Mouse (Mus musculus) adrenal gland, adult 2 months (tissue): Measurements from ENCODE around the gene Zfp512b. TPM values are rescaled to one million over a fixed set of nuclear protein-coding genes. Genes with fewer than 3 reads are reported as not detected.

Source experiments
- DNase-seq: peaks from one replicate; pipeline ENCODE4 v3.0.0; 2021
- polyA plus RNA-seq: library from polyadenylated mRNA; depleted of rRNA; stranded (reverse); fragments of >200 nt; gene quantifications from 2 replicates; pipeline ENCODE4 v1.2.3, GENCODE M21; 2012
- total RNA-seq, 2 experiments: library from RNA; stranded (reverse); gene quantifications; 2 replicates each; pipeline ENCODE4 v1.2.3; 2021

The Zfp512b gene
- total and polyA plus RNA-seq, 3 experiments, result 40.9 to 72.6 (median 52.7) TPM

DNA sequence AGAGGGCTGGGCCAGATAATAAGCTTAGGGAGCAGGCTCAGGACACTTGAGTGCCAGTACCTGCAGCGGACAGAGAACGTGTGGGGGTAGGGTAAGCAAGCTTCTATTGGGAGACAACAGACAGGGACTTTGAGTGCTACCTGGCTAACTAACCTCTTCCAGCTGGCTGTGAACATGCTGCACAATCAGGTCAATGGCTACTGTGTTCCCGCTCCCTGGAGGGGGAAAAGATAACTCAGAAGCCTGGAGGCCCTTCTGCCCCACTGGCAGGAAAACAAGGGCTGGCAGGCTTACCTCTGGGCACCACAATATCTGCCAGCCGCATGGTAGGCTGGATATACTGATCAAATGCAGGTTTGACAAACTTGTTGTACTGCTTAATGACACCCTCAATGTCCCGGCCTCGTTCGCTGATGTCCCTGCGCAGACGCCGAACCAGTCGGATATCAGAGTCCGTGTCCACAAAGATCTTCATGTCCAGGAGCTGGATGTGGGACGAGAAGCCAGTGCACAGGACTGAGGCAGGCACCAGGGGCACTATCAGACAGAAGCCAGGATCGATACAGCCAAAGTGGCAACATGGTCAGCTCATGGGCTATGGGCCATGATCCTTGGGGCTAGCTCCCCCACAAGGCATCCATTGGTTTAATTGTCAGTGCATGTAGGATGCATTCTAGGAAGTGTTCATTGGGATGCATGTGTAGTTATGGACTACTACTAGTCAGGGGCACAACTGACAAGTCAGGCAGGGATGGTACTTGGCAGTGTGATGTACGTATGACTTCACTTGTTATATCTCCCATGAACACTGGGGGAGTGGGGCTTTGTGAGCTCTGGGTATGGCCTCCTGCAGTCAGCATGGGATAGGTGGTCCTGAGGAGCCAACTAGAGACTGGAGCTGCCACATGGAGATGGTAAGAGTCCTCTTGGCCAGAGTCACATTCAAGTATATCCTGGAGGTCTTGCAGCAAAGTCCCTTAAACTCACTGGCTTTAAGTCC lies 19.4 kb downstream of the Zfp512b start:
- DNase-seq, result peak; percentile 1

GRCm38 (mm10) chr2:181571941-181572670 lies 20.5 kb downstream of the Zfp512b start:
- no peak for DNase-seq

DNA sequence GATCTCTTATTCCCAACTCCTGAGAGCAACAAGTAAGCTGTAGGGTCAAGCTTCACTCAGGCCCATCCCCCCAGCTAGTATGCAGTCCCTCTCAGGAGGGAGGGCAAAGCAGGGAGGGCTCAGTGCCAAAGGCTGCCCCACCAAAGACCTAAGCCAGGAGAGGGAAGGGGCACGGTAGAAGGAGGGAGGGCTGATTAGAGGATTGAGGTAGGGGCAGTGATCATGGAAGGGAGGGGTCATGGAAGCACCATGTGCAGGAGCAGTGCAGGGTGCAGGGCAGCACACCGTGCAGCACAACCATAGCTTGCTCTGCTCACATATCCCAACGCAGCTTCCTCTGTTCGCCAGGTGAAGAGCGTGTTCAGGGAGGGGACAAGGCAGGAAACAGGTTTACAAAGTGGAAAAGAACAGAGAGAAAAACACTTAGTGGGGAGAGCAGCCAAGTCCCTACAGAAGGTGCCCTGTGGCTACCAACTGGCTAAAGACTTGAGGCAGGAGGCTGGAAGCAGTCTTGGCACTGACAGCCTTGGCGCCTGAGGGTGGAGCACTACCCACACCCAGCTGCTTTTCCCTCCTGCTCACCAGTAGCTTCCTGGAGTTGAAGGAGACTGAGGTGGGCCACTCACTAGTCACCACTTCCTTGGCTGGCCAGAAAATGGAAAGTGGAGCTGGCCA lies 21.5 kb downstream of the Zfp512b start:
- no peak for DNase-seq

- no peak for DNase-seq
These were observed 22.2 kb downstream of the Zfp512b start for GRCm38 (mm10) chr2:181570375-181570774.

DNA sequence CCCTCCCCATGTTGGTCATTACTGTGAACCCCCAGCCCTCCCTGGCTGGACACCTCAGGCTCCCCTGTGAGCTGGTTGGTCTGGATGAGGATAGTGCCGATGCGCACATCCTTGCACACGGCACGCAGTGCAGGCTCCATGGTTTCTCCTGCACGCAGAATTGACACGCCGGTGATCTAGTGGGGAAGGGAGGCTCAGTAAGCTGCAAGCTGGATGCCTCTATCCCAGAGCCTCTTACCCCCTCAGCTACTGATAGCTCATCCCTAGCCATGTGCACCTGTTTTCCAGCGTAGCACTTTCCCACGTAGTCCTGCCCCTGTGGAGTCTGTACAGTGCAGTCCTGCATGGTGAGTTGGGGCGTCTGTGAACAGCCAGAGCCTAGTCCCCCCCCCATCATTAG lies 22.7 kb downstream of the Zfp512b start:
- no peak for DNase-seq

DNA sequence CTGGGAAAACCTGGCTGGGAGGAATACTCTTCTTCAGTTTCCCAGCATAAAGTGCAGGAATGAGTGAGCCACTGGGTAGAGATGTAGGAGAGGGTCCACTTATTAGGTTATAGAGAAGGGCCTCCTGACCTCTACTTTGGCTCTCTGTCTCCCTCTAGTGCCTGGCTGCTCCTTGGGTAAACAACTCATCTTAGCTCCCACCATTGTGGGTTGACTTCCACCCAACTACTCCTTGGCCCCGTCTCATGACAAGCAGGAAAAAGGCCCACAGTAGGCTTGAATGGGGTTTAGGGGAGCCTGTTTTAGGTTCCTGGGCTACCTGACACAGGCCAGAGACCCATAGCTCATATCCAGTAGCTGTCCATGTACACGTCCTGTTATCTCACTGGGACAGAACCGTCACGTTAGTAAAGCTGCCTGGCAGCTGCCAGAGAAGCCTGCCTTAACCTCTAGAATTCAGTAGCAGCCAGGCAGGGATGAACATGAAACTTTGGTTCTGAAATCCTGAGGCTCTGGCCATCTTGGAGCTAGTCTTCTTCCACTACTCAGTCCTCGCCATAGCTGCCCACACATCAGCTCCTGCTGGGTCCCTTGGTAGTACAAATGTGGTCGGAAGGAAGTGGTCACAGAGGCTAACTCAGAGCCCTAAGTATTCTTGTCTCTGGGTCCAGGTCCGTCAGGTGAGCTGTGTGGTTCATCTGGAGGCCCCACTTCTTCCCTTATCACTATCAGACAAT lies 24.2 kb downstream of the Zfp512b start:
- DNase-seq, result no peak

DNA sequence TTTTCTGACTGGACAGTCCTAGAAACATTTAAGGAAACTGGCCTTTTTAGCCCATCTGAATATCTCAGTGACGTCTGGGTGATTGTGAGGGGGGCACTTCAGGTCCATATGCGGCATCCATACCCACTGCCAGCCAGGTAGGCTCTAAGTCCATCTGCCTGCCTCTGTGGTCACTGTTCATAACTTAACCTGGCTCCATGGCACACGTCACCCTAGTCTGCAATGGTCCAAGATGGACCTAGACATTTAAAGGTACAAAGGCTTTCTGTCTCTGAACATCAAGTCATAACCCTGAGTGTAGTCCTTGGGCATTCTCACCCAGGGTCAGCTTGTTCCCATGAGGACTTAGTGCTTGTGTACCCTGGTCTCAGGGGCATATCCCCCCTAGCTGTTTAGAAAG lies 25.3 kb downstream of the Zfp512b start:
- no peak for DNase-seq

DNA sequence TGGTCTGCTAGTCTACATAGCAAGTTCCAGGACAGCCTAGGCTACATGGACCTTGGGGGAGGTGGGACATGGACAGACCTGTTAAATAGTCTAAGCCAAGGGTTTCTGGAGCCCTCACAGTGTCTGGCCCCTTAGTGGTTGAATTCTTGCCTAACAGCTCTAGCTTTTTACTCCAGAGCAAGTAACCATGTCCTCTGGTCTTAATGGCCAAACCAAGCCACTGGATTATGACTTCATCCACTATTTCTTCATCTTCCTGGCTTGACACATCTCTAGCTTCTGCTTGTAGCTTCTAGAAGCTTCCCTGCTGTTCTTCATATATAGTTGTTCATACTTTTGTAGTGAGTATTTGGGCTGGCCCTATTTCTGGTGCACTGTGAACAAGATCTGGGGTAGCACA lies 38.8 kb downstream of the Zfp512b start:
- no peak for DNase-seq

GRCm38 (mm10) chr2:181550233-181550632 lies 42.4 kb downstream of the Zfp512b start:
- DNase-seq, result no peak

DNA sequence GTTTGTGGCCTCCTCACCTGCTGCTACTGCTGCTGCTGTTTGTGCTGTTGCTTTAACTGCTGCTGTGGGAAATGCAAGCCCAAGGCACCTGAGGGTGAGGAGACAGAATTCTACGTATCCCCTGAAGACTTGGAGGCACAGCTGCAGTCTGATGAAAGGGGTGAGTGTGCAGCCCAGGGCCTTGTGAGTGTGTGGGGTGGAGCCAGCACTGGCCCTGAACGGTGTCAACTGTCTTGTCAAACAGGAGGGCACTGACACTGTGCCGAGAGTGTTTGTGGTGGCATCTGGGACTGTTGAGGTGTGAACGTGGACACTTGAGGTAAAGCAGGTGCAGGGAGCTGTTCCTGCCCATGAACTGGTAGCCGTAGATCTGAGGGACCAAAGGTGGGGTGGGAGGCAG lies 43.9 kb downstream of the Zfp512b start:
- DNase-seq, result no peak

DNA sequence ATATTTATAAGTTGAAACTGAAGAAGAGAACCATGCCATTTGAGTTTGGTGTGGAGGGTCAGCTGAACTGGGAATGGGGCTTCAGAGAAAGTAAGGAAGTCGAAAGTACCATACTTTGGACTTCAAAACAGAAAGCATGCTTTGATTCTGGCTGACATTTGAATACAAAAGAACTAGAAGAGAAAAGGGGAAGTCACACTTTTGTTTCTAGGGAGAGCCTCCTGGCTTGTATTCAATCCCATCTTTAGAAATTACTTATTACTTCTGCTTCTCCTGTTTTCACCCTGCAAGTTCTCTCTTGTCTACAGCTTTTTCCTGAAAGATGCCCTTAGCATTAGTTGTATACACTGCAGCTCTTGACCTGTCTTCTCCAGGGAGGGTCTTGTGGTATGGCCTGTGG lies 44.4 kb downstream of the Zfp512b start:
- DNase-seq, result no peak

DNA sequence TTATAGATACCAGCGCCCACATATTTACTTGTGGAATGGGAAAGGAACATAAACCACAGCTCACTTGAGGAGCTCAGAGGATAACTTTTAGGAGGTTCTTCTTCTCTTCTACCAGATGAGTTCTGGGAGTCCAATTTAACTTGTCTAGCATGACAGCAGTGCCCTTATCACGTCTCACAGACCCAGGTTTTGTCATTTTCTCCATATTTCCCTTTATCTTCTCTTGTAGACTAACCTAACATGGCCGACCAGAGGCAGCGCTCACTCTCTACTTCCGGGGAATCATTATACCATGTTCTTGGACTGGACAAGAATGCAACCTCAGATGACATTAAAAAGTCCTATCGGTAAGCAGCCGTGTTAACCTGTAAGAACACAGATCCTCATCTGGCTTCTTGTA lies 46.5 kb downstream of the Zfp512b start:
- DNase-seq, result no peak

- no peak for DNase-seq
These were observed 50.7 kb downstream of the Zfp512b start for GRCm38 (mm10) chr2:181541761-181542380.

GRCm38 (mm10) chr2:181537444-181538047 lies 55.1 kb downstream of the Zfp512b start:
- DNase-seq, result no peak

- no peak for DNase-seq
These were observed 56.2 kb downstream of the Zfp512b start for GRCm38 (mm10) chr2:181536410-181536809.

GRCm38 (mm10) chr2:181532589-181532988 lies 60.0 kb downstream of the Zfp512b start:
- DNase-seq, result no peak
